Mouse (Mus musculus) bone marrow, adult 2 months (tissue): Measurements from ENCODE around the gene Phc2. TPM values are rescaled to one million over a fixed set of nuclear protein-coding genes. Genes with fewer than 3 reads are reported as not detected.

Experiments
- H3K27ac ChIP-seq: fragments of 200-500 bp; 2 replicates; pipeline ENCODE4 v1.5.1; 2012; ENCODE audit warnings: low read depth, mild to moderate bottlenecking, control low read depth, inconsistent platforms, low read length; ENCODE audit not compliant: control insufficient read depth, poor library complexity, insufficient read depth
- H3K4me1 ChIP-seq: fragments of 200-500 bp; 2 replicates; pipeline ENCODE4 v1.6.1; 2011; ENCODE audit warnings: low read length; ENCODE audit not compliant: control insufficient read depth, insufficient read depth
- H3K4me3 ChIP-seq: fragments of 200-500 bp; replicated peaks from 2 replicates; pipeline ENCODE3; 2011; ENCODE audit warnings: mild to moderate bottlenecking, low read depth, low read length, control low read depth; ENCODE audit not compliant: control insufficient read depth
- CTCF ChIP-seq: fragments of 200-500 bp; IDR thresholded peaks from 2 replicates; pipeline ENCODE4 v1.5.1; 2011; ENCODE audit warnings: low read length, control low read depth; ENCODE audit not compliant: control insufficient read depth, insufficient read depth
- POLR2A ChIP-seq: fragments of 200-500 bp; IDR thresholded peaks from 2 replicates; pipeline ENCODE4 v1.6.1; 2011; ENCODE audit warnings: low read depth, mild to moderate bottlenecking, control low read depth, low read length, borderline replicate concordance; ENCODE audit not compliant: control insufficient read depth
- WGBS: fragments of 180-500 bp; shearing (Covaris S2); methylation state at CpG from one replicate; pipeline ENCODE4 v1.1.7; 2018; 5-methylcytosine and 5-hydroxymethylcytosine counted together
- polyA plus RNA-seq: library from polyadenylated mRNA; stranded (reverse); fragments of >200 nt; gene quantifications from 2 replicates; pipeline ENCODE4 v1.2.4, GENCODE M21; 2011; ENCODE audit warnings: low replicate concordance; ENCODE audit not compliant: missing spikeins, insufficient read depth, insufficient read length

The Phc2 gene
- polyA plus RNA-seq, 1 experiment: 36.8 TPM

- Histone ChIP-seq H3K4me1 (no peaks in the 10 kb centered on the region), H3K27ac (no peak overlapping the region), H3K4me3 (no peak overlapping the region)
- WGBS: 64% methylated on average over 13 of the region's 13 CpGs
- TF ChIP-seq CTCF (no peak), POLR2A (no peak)
Observed at GRCm38 (mm10) chr4:128769569-128770355, 115.3 kb downstream of the Phc2 start.

GRCm38 (mm10) chr4:128770698-128771097, 116.2 kb downstream of the Phc2 start:
- TF ChIP-seq POLR2A (no peak), CTCF (no peak)
- 77% methylated on average over 5 of the region's 5 CpGs for WGBS
- Histone ChIP-seq H3K27ac (no peak overlapping the region), H3K4me1 (no peaks in the 10 kb centered on the region), H3K4me3 (no peak overlapping the region)

GRCm38 (mm10) chr4:128773820-128774219, 119.3 kb downstream of the Phc2 start:
- 91% methylated on average over 11 of the region's 11 CpGs for WGBS
- H3K27ac ChIP-seq: no peak overlapping the region
- TF ChIP-seq POLR2A (no peak), CTCF (no peak)
- no peaks in the 10 kb centered on the region for H3K4me1 ChIP-seq
- H3K4me3 ChIP-seq: no peak overlapping the region

GRCm38 (mm10) chr4:128774467-128774866, 120.0 kb downstream of the Phc2 start:
- WGBS: 94% methylated on average over 9 of the region's 9 CpGs
- peak; percentile 51; the same call in 1 of the 2 replicates for TF ChIP-seq CTCF
- no peak for TF ChIP-seq POLR2A
- Histone ChIP-seq H3K4me1 (no peaks in the 10 kb centered on the region), H3K4me3 (no peak overlapping the region), H3K27ac (no peak overlapping the region)

GRCm38 (mm10) chr4:128776568-128777289, 122.2 kb downstream of the Phc2 start:
- TF ChIP-seq CTCF: peak; percentile 93
- TF ChIP-seq POLR2A: peak; percentile 26; the same call in 1 of the 2 replicates
- Histone ChIP-seq H3K4me1 (no peaks in the 10 kb centered on the region), H3K27ac (no peak overlapping the region), H3K4me3 (no peak overlapping the region)
- WGBS: 59% methylated on average over 20 of the region's 20 CpGs

- 89% methylated on average over 11 of the region's 11 CpGs for WGBS
- Histone ChIP-seq H3K4me1 (no peaks in the 10 kb centered on the region), H3K27ac (no peak overlapping the region), H3K4me3 (no peak overlapping the region)
- TF ChIP-seq POLR2A (no peak), CTCF (no peak)
Observed at GRCm38 (mm10) chr4:128777593-128777992, 123.1 kb downstream of the Phc2 start.

GRCm38 (mm10) chr4:128782037-128782436, 127.5 kb downstream of the Phc2 start:
- no peak for TF ChIP-seq POLR2A
- TF ChIP-seq CTCF: no peak
- WGBS: 81% methylated on average over 7 of the region's 7 CpGs
- H3K27ac ChIP-seq: no peak overlapping the region

GRCm38 (mm10) chr4:128782645-128783044, 128.1 kb downstream of the Phc2 start:
- Histone ChIP-seq H3K4me1 (no peaks in the 10 kb centered on the region), H3K27ac (no peak overlapping the region), H3K4me3 (no peak overlapping the region)
- 69% methylated on average over 4 of the region's 4 CpGs for WGBS
- TF ChIP-seq POLR2A (no peak), CTCF (no peak)

More at GRCm38 (mm10) chr4:128782037-128782436, 127.5 kb downstream of the Phc2 start:
- Histone ChIP-seq H3K4me3 (no peak overlapping the region), H3K4me1 (no peaks in the 10 kb centered on the region)
